Mouse (Mus musculus) small intestine, adult 2 months (tissue): ENCODE results near the gene Add2. TPM values are rescaled to one million over a fixed set of nuclear protein-coding genes. Genes with fewer than 3 reads are reported as not detected.

Experiments used
- H3K27ac ChIP-seq: fragments of 200-500 bp; 2 replicates; pipeline ENCODE4 v1.5.1; 2012; ENCODE audit warnings: low read depth, low read length, control low read depth, inconsistent platforms; ENCODE audit not compliant: insufficient read depth
- H3K27me3 ChIP-seq: fragments of 200-500 bp; 2 replicates; pipeline ENCODE4 v1.6.1; 2012; ENCODE audit warnings: mild to moderate bottlenecking, moderate library complexity, low read length, inconsistent platforms; ENCODE audit not compliant: control insufficient read depth, insufficient read depth
- H3K36me3 ChIP-seq: fragments of 200-500 bp; 2 replicates; pipeline ENCODE4 v1.6.1; 2012; ENCODE audit warnings: mild to moderate bottlenecking, low read length, control low read depth, inconsistent platforms; ENCODE audit not compliant: control insufficient read depth, insufficient read depth
- H3K4me1 ChIP-seq: fragments of 200-500 bp; 2 replicates; pipeline ENCODE4 v1.6.1; 2012; ENCODE audit warnings: low read length, inconsistent platforms, mixed read lengths; ENCODE audit not compliant: control insufficient read depth, insufficient read depth, insufficient read length
- H3K4me3 ChIP-seq: fragments of 200-500 bp; 2 replicates; pipeline ENCODE4 v1.5.1; 2012; ENCODE audit warnings: low read depth, mild to moderate bottlenecking, control low read depth, inconsistent platforms, low read length, moderate library complexity
- CTCF ChIP-seq: fragments of 200-500 bp; IDR thresholded peaks from 2 replicates; pipeline ENCODE4 v1.5.1; 2012; ENCODE audit warnings: low read depth, mild to moderate bottlenecking, control low read depth, inconsistent platforms, low read length, moderate library complexity, mixed read lengths; ENCODE audit not compliant: insufficient replicate concordance, insufficient read length; ENCODE audit errors: extremely low read depth
- POLR2A ChIP-seq: fragments of 200-500 bp; IDR thresholded peaks from 2 replicates; pipeline ENCODE4 v1.6.1; 2012; ENCODE audit warnings: low read depth, mild to moderate bottlenecking, control low read depth, inconsistent platforms, low read length, moderate library complexity
- WGBS: fragments of 180-500 bp; shearing (Covaris S2); methylation state at CpG from one replicate; pipeline ENCODE4 v1.1.7; 2018; 5-methylcytosine and 5-hydroxymethylcytosine counted together
- polyA plus RNA-seq: library from polyadenylated mRNA; depleted of rRNA; stranded (reverse); fragments of >200 nt; gene quantifications from 2 replicates; pipeline ENCODE4 v1.2.3, GENCODE M21; 2012; rRNA removed

Gene Add2
- polyA plus RNA-seq, 1 experiment = 0.30 TPM

GRCm38 (mm10) chr6:86167851-86168250 is 139.4 kb downstream of the Add2 start:
- Histone ChIP-seq H3K36me3 (no peaks in the 10 kb centered on the region), H3K4me1 (no peaks in the 10 kb centered on the region), H3K27ac (no peak overlapping the region), H3K27me3 (no peaks in the 10 kb centered on the region), H3K4me3 (no peak overlapping the region)
- no peak for TF ChIP-seq POLR2A
- TF ChIP-seq CTCF = no peak
- 80% methylated on average over 5 of the region's 5 CpGs for WGBS

GRCm38 (mm10) chr6:86169166-86169565 is 140.7 kb downstream of the Add2 start:
- Histone ChIP-seq H3K27ac (no peak overlapping the region), H3K27me3 (no peaks in the 10 kb centered on the region), H3K4me1 (no peaks in the 10 kb centered on the region), H3K4me3 (no peak overlapping the region), H3K36me3 (no peaks in the 10 kb centered on the region)
- TF ChIP-seq CTCF (no peak), POLR2A (no peak)
- 40% methylated on average over 4 of the region's 4 CpGs for WGBS

Other genes with a start within 250 kb of the Add2 start
- 1.9 and 2.3 TPM in 2 replicates for gene Nat8f6, start 207.7 kb upstream of the Add2 start, polyA plus RNA-seq
- 14.4 and 46.1 TPM in 2 replicates for gene Nat8f5, start 207.7 kb upstream of the Add2 start, polyA plus RNA-seq
- 60.8 and 66.8 TPM in 2 replicates for gene Nat8, start 196.6 kb upstream of the Add2 start, polyA plus RNA-seq
- gene Nat8f2, start 159.5 kb upstream of the Add2 start, polyA plus RNA-seq = 0.23 and 0.66 TPM in 2 replicates
- 15.6 and 32.6 TPM in 2 replicates for gene Nat8f4, start 123.8 kb upstream of the Add2 start, polyA plus RNA-seq
- 6.8 and 16.0 TPM in 2 replicates for gene Tprkb, start 116.8 kb upstream of the Add2 start, polyA plus RNA-seq
- 16.0 and 21.4 TPM in 2 replicates for gene Nat8f1, start 113.0 kb upstream of the Add2 start, polyA plus RNA-seq
- gene Dusp11, start 67.0 kb upstream of the Add2 start, polyA plus RNA-seq = 8.2 and 18.7 TPM in 2 replicates
- not detected in 2 replicates for gene Figla, start 12.5 kb upstream of the Add2 start, polyA plus RNA-seq
- 10.2 and 26.8 TPM in 2 replicates for gene Tgfa, start 166.5 kb downstream of the Add2 start, polyA plus RNA-seq